Mouse (Mus musculus) cerebellum, adult 9-10 months (tissue): ENCODE measurements around the gene Wipf1.
A peak's percentile ranks its signal among the peaks of the same experiment; 100 is the strongest.

Experiments used
- DNase-seq: peaks from one replicate; pipeline ENCODE4 v3.0.0; 2022

Wipf1 gene

DNA sequence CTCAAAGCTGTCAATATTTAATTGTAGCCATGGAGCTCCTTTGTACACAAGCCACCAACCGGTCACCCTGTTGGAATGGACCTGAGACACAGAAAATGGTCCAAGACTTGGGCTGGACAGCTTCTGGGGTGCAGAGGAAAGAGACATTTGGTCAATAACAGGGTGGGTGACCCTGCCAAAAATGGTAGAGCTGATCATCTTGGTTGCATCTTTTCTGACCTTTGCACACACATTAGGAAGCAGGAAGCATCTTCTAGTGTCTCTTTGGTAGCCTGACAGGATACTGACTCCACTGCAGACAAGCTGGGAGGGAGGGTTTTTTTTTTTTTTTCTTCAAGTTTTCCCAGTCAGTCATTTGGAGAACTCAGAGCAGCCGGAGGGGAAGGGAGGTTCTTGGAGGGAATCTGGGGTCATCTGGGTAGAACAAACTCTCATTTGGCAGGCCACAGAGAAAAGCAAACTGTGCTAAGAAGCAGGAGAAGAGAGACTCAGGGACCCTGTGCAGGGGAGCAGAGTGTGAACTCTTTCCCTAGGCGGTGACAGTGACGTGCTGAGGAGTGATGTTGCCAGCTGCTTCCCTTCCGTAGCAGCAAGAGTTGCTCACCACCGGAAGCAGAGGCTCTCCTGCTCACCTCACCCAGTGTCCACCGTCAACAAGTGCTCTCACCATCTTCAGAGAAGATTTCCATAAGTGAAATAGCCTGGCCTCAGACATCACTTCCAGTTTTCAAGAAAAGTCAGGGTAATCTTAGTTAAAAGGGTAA is 65.9 kb downstream of the Wipf1 start:
- DNase-seq: no peak

- no peak for DNase-seq
These were observed 66.7 kb downstream of the Wipf1 start for GRCm38 (mm10) chr2:73462757-73463339.

DNA sequence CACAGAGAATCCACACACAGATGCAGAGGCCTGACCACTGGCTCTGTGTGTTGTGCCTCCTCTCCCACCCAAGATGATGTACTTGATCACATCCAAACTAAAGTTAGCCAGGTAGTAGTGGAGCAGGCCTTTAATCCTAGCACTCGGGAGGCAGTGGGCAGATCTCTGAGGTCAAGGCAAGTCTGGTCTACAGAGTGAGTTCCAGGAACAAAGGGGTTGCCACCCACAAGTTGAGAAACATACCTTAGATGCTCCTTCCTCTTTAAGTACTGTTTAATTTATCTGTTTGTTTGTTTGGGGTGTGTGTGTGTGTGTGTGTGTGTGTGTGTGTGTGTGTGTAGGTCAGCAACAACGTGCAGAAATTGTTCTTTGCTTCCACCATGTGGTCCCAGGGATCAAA is 67.3 kb downstream of the Wipf1 start:
- DNase-seq: no peak

- no peak for DNase-seq
These were observed 69.4 kb downstream of the Wipf1 start for GRCm38 (mm10) chr2:73460168-73460567.

DNA sequence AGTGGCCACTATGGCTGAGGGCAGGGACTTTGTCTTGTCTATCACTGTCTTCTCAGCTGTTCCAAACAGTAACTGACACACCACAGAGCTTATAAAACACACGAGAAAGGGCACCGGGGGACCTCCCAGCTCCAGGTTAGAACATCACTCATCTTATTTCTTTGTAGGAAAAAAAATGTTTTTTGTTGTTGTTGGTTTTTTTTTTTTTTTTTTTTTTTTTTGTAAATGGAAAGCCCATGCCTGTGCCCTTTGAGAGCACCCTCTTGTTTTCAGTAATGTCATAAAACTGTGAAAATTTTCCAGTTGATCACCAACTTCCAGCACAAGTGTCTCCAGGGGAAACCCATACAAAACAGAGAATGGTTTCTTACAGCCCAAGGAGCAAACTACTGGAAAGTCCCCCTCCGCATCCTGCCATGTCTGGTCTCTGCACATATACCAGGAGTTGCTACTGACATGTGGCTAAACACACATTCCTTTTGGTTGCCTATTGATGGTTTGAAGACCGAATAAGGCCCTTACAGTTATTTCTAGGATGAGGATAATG is 69.9 kb downstream of the Wipf1 start:
- no peak for DNase-seq

GRCm38 (mm10) chr2:73456886-73457285 is 72.6 kb downstream of the Wipf1 start:
- no peak for DNase-seq

GRCm38 (mm10) chr2:73456154-73456553 is 73.4 kb downstream of the Wipf1 start:
- no peak for DNase-seq

DNA sequence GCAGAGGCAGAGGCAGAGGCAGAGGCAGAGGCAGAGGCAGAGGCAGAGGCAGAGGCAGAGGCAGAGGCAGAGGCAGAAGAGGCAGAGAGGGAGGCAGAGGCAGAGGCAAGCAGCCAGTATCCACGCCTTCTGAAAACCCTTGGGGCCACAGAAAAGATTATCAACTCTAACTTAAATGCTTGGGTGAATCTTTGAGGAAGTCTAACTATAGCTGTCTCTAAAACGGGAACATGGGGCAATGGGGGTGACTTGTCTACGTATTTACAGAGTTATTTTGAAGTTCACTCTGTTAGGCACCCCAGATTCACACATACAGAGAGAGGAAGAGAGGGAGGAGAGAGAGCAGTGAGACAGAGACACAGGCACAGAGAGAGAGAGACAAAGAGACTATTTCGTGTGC is 74.0 kb downstream of the Wipf1 start:
- DNase-seq: no peak

DNA sequence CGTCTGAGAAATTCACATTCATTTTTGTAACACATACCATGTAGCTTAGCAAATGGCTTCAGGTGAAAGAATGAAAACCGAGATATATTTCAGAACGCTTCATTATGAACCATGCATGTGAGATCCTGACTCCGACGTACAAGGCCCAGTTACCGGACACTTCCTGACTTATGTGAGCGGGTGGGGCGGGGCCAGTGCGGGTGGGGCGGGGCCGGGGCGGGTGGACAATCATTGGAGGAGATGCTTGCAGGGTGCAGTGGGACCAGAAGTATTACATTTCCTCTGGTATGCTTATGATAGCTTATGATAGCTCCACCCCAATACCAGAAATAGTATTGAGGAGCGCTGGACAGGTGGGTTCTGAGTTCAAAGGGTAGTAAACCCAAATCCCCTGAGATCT is 74.9 kb downstream of the Wipf1 start:
- DNase-seq: no peak

GRCm38 (mm10) chr2:73454186-73454585 is 75.3 kb downstream of the Wipf1 start:
- no peak for DNase-seq

DNA sequence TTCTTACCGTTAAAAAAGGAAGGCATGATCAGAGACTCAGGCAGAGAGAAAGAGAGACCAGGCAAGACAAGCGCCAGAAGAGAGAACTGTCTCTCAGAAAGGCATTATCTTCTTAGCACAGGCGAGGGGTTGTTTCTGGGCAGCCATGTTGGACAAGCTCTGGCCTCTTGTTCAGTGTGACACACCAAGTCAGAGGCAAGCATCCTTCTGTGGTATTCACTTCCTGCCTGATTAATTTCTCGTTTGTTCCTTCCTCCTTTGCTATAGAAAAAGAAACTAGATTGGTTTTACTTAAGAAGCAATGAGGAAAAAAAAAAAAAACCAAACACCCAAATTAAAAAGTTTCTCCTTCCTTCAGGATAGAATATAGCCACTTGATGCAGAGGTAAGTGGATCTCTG is 75.8 kb downstream of the Wipf1 start:
- DNase-seq: no peak

- no peak for DNase-seq
These were observed 76.4 kb downstream of the Wipf1 start for GRCm38 (mm10) chr2:73453085-73453484.

DNA sequence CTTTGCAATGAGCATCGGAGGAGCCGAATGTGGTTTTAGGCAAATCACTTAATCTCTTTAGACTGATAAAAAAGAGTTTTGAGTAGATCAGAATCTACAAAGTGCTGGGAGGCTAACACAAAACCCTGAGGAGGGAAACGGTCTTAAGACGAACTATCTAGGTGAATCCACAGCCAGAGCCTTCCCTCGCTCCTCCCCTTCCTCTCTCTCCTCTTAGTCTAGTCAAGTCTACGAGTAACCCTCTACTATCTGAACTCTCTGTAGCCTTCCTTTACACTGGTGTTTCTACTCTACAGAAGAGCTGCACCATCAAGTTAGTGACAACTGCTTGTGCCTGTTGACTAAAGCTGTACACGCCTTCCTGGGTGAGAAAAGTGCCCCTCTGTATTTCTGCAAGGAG is 77.0 kb downstream of the Wipf1 start:
- no peak for DNase-seq

DNA sequence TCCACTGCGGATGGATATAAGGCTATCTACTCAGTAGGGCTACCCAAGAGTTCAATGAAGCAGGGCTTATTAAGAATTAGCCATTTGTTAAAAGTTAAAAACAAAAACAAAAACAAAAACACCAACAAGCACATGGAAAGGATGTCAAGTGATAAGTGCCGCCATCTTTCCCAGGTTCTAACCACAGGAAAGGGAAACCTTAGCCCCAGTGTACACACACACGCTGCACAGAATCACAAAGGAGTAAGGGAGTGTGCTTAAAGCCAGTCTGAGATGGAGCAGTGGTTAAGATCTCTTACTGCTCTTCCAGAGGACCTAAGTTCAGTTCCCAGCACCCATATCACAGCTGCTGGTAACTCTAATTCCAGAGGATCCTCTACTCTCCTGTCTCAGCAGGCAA is 78.0 kb downstream of the Wipf1 start:
- no peak for DNase-seq

GRCm38 (mm10) chr2:73450172-73450715 is 79.3 kb downstream of the Wipf1 start:
- DNase-seq: no peak

- DNase-seq: no peak
These were observed 85.5 kb downstream of the Wipf1 start for GRCm38 (mm10) chr2:73443985-73444384.

DNA sequence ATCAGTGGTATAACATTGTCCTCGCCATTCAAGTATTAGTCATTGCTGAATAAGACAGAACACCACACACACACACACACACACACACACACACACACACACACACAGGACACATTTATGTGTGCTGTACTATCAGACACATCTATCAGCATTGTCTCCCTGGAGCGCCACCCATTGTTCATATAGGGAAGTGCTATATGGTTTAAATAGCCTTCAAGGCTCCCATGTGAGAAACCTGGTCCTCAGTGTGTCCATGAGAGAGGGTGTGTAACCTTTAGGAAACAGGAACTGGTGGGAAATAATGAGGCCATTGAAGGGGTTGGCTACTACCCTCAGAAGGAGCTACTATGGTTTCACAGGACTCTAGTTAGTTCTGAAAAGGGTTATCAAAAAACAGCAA is 87.5 kb downstream of the Wipf1 start:
- no peak for DNase-seq

GRCm38 (mm10) chr2:73440319-73440718 is 89.2 kb downstream of the Wipf1 start:
- no peak for DNase-seq

GRCm38 (mm10) chr2:73436976-73437375 is 92.6 kb downstream of the Wipf1 start:
- no peak for DNase-seq

- no peak for DNase-seq
These were observed 93.7 kb downstream of the Wipf1 start for GRCm38 (mm10) chr2:73435847-73436246.

GRCm38 (mm10) chr2:73431959-73432396 is 97.6 kb downstream of the Wipf1 start:
- DNase-seq: no peak

DNA sequence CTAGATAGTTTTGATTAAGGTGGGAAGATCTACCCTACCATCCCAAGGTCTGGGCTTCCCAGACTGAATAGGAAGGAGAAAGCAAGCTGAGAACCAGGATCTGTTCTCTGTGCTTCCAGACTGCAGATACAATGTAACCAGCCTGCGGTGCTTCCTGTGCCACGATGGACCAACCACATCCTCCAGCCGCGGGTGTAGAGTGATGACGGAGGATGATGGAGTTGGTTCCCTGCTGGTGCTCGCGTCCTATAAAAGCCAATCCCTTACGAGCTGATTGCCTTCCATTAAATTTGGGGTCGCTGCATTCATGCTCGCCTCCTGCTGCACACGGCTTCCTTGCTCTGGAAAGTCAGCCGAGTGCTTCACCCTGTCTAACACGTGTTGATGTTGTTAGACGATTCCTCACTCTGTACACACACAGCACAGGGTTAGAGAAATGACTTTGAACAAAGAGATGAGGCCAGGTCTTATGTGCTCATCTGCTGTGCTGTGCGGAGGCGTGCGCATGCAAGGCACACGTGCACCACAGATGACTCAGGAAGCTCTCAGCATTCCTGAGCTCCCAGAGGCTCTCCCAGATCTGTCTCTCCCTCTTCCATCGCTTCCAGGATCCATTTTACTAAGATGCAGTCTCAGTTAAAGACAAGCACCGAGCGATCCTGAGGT is 100.6 kb downstream of the Wipf1 start:
- no peak for DNase-seq

DNA sequence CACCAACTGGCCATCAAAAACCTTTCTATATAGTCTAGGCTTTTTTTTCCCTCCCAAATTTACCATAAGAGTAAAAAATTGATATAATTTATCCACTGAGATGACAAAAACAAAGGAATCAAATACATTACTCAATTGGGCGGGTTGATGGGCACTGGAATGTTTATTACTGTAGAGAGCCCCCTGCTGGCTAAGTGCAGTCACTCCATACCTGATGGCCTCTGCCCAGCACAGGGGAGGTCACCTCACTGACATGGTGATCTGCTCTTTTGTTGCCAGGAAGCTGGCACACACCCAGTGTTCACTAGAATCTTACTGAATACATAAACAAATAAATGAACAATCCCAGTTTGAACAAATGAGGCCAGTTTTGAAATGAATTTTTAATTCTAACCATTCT is 102.2 kb downstream of the Wipf1 start:
- peak; percentile 26 for DNase-seq

GRCm38 (mm10) chr2:73425822-73426221 is 103.7 kb downstream of the Wipf1 start:
- no peak for DNase-seq
